Mouse (Mus musculus) erythroblast, embryonic 14.5 days (primary cell): Measurements from ENCODE around the gene Myh9.

ENCODE experiments used
- GATA1 ChIP-seq: IDR thresholded peaks from 2 replicates; pipeline ENCODE4 v1.6.1; 2012; ENCODE audit warnings: low read length, inconsistent platforms, mixed read lengths
- TAL1 ChIP-seq: IDR thresholded peaks from 3 replicates; pipeline ENCODE4 v1.6.1; 2012; ENCODE audit warnings: low read length, inconsistent platforms, mixed read lengths

DNA sequence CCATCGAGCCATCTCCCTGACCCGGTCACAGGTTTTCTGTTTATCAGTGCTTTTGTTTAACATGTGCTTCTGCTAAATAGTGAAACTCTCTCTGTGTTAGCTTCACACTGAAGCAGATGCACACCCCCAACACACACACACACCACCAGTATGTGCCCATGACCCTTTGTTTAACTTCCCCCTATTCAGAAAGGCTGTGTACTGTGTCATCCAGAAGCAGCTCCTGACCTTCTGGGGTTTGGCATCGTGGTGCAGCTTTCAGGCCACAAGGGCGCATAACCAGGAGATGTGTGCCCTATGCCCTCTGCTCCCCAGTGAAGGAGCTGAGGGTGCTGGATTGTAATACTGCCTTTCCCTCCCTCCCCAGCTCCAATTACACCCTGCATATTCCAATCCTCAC lies 32.3 kb upstream of the Myh9 start:
- TF ChIP-seq GATA1 (no peak), TAL1 (no peak)
